Mouse (Mus musculus): ENCODE data around the gene Tpt1.

DNA sequence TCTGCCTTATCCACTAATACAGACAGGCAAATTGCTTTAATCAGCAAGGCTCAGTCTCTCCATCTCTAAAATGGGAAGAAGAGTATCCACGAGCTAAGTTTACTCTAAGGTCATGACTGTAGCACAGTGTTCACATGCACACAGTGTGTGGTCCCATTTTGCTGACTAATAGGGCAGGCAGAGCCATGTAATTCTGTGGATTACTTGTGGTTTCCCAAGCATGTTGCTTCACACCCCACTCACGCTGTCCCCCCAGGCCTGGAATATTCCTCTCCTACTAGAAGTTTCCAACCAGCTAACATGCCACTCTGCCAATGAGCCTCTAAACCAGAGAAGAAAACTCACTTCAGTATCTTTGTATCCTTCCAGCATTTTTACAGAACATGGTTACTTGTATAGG is 26.4 kb upstream of the Tpt1 start:
- TF ChIP-seq CHD2 (IDR thresholded peaks at IDR 0.05; ENCODE audit: low read length) (no peak), SIN3A (IDR thresholded peaks at IDR 0.05; ENCODE audit: low read length) (no peak), E2F4 (IDR thresholded peaks at IDR 0.05; ENCODE audit: insufficient replicate concordance, low read depth, low read length) (no peak), ZC3H11A (IDR thresholded peaks at IDR 0.05; ENCODE audit: low read depth, low read length) (no peak), NELFE (IDR thresholded peaks at IDR 0.05; ENCODE audit: low read depth, low read length) (no peak), POLR2A (IDR thresholded peaks at IDR 0.05; ENCODE audit: low read depth, low read length) (no peak), HCFC1 (IDR thresholded peaks at IDR 0.05; ENCODE audit: low read depth, low read length) (no peak)

All from CH12.LX (cell line).